30 mouse cellular contexts compared by ENCODE assay signal in genomic region chr3:57957352-57957751, GRCm38 (mm10).
DNase-seq lines count a peak whose midpoint lies in the region; ATAC-seq and TF ChIP-seq lines count a peak whose summit lies in the region.
"Had no signal": no experiment of that assay in that cellular context is flagged by ENCODE, and none has a peak within 500 bp of the region (broad histone marks: within the 10 kb centered on the region; RNA-seq: fewer than 3 reads in every experiment).

No protein-coding gene starts in this region.

- no peak for TF ChIP-seq CTCF in forebrain, postnatal 0 days (IDR thresholded peaks at IDR 0.05; ENCODE audit: low read depth)

- no peak overlapping the region for H3K4me3 ChIP-seq in forebrain, postnatal 0 days (ENCODE audit: low read depth, low read length)
- H3K4me3 ChIP-seq in forebrain, embryonic 10.5 days = no peak overlapping the region
- H3K4me3 ChIP-seq in neural tube, embryonic 15.5 days (replicated peaks) = no peak overlapping the region
- H3K4me3 ChIP-seq in midbrain, embryonic 16.5 days (ENCODE audit: low read depth, low read length) = no peak overlapping the region
- H3K4me3 ChIP-seq: erythroblast, embryonic 14.5 days; heart, embryonic 12.5 days; hindbrain, embryonic 15.5 days; limb, embryonic 13.5 days; lung, embryonic 15.5 days had no signal

- H3K27me3 ChIP-seq in forebrain, postnatal 0 days (ENCODE audit: insufficient read depth, low read length) = no peaks in the 10 kb centered on the region
- no peaks in the 10 kb centered on the region for H3K27me3 ChIP-seq in forebrain, embryonic 10.5 days (ENCODE audit: poor library complexity, severe bottlenecking)
- no peaks in the 10 kb centered on the region for H3K27me3 ChIP-seq in neural tube, embryonic 15.5 days (replicated peaks)
- H3K27me3 ChIP-seq in midbrain, embryonic 16.5 days (ENCODE audit: control insufficient read depth, insufficient read depth, low read depth, low read length) = no peaks in the 10 kb centered on the region
- H3K27me3 ChIP-seq: heart, embryonic 12.5 days; hindbrain, embryonic 15.5 days; limb, embryonic 13.5 days; lung, embryonic 15.5 days had no signal

- H3K9ac ChIP-seq in forebrain, postnatal 0 days = no peak overlapping the region
- no peak overlapping the region for H3K9ac ChIP-seq in neural tube, embryonic 15.5 days (replicated peaks)
- H3K9ac ChIP-seq in midbrain, embryonic 16.5 days (ENCODE audit: low read depth, low read length) = no peak overlapping the region
- H3K9ac ChIP-seq: heart, embryonic 12.5 days; hindbrain, embryonic 15.5 days; limb, embryonic 13.5 days; lung, embryonic 15.5 days had no signal

- no peak overlapping the region for H3K27ac ChIP-seq in forebrain, postnatal 0 days (ENCODE audit: low read depth, low read length)
- H3K27ac ChIP-seq in forebrain, embryonic 10.5 days = no peak overlapping the region
- no peak overlapping the region for H3K27ac ChIP-seq in neural tube, embryonic 15.5 days (replicated peaks)
- no peak overlapping the region for H3K27ac ChIP-seq in midbrain, embryonic 16.5 days (ENCODE audit: low read length)
- H3K27ac ChIP-seq: hindbrain, embryonic 15.5 days; kidney, postnatal 0 days; limb, embryonic 13.5 days; lung, embryonic 15.5 days had no signal

- DNase-seq in forebrain, postnatal 0 days = peak; percentile 10
- no peak for DNase-seq in forebrain, embryonic 10.5 days (ENCODE audit: extremely low spot score, low spot score)
- DNase-seq in neural tube, embryonic 10.5 days (ENCODE audit: extremely low spot score, low spot score) = no peak
- DNase-seq in fat pad, adult 2 months (ENCODE audit: extremely low read depth, low read depth, low spot score) = peak; percentile 14
- DNase-seq in yolk sac, embryonic 10.5 days (ENCODE audit: low spot score) = no peak
- DNase-seq in embryo, embryonic 10.5 days (ENCODE audit: low spot score) = no peak
- DNase-seq: adrenal gland, adult 8-10 months; cerebellum, adult 11 months; cerebellum, adult 9-10 months; gastrocnemius, postnatal 10 days; heart, adult 18-20 months; heart, postnatal 4 days; kidney, adult 8-10 months; kidney, postnatal 4 days; right cerebral cortex, adult 18-20 months; right cerebral cortex, postnatal 4 days; thymus, adult 2 months; thymus, postnatal 36 days had no signal

- 79% methylated on average over 4 of the region's 4 CpGs for WGBS in forebrain, postnatal 0 days
- WGBS in forebrain, embryonic 10.5 days = 90% methylated on average over 4 of the region's 4 CpGs
- 79% methylated on average over 4 of the region's 4 CpGs for WGBS in neural tube, embryonic 15.5 days
- 69% methylated on average over 4 of the region's 4 CpGs for WGBS in midbrain, embryonic 16.5 days

- no peaks in the 10 kb centered on the region for H3K9me3 ChIP-seq in forebrain, postnatal 0 days (ENCODE audit: low read length)
- H3K9me3 ChIP-seq in forebrain, embryonic 10.5 days = no peaks in the 10 kb centered on the region; the same call in 1 of the 2 replicates
- peaks cover 4% of the 10 kb centered on the region; the same call in 1 of the 2 replicates for H3K9me3 ChIP-seq in neural tube, embryonic 15.5 days (replicated peaks)
- peaks cover 3% of the 10 kb centered on the region; the same call in 1 of the 2 replicates for H3K9me3 ChIP-seq in midbrain, embryonic 16.5 days (replicated peaks; ENCODE audit: control insufficient read depth, low read length, poor library complexity, severe bottlenecking)
- H3K9me3 ChIP-seq: hindbrain, embryonic 15.5 days; limb, embryonic 13.5 days; lung, embryonic 15.5 days had no signal

- no peaks in the 10 kb centered on the region for H3K4me1 ChIP-seq in forebrain, postnatal 0 days (ENCODE audit: insufficient read depth)
- H3K4me1 ChIP-seq in forebrain, embryonic 10.5 days = peaks cover 6% of the 10 kb centered on the region; the same call in 1 of the 2 replicates
- H3K4me1 ChIP-seq in neural tube, embryonic 15.5 days = no peaks in the 10 kb centered on the region
- no peaks in the 10 kb centered on the region for H3K4me1 ChIP-seq in midbrain, embryonic 16.5 days (ENCODE audit: control insufficient read depth, insufficient read depth, low read length)
- H3K4me1 ChIP-seq: hindbrain, embryonic 15.5 days; limb, embryonic 13.5 days; lung, embryonic 15.5 days had no signal

- peak; percentile 64 for ATAC-seq in forebrain, postnatal 0 days
- 0 out of 2 replicates have a peak, but pooled peaks have one; percentile 45 for ATAC-seq in neural tube, embryonic 15.5 days (ENCODE audit: low FRiP score)
- ATAC-seq in midbrain, embryonic 16.5 days = peak; percentile 76
- ATAC-seq: activated CD4-positive, CD25-positive, alpha-beta regulatory T cell, adult 4 months; CD4-positive, CD25-positive, alpha-beta regulatory T cell, adult 4 months; intestine, embryonic 16.5 days had no signal

- no peaks in the 10 kb centered on the region for H3K36me3 ChIP-seq in forebrain, postnatal 0 days (ENCODE audit: insufficient read depth)
- no peaks in the 10 kb centered on the region for H3K36me3 ChIP-seq in forebrain, embryonic 10.5 days (replicated peaks)
- no peaks in the 10 kb centered on the region for H3K36me3 ChIP-seq in neural tube, embryonic 15.5 days
- no peaks in the 10 kb centered on the region for H3K36me3 ChIP-seq in midbrain, embryonic 16.5 days (ENCODE audit: control insufficient read depth, insufficient read depth, low read length)
- H3K36me3 ChIP-seq: heart, embryonic 12.5 days; hindbrain, embryonic 15.5 days; limb, embryonic 13.5 days; lung, embryonic 15.5 days had no signal

- no peak overlapping the region for H3K4me2 ChIP-seq in forebrain, postnatal 0 days (ENCODE audit: low read depth)
- H3K4me2 ChIP-seq in neural tube, embryonic 15.5 days = no peak overlapping the region
- no peak overlapping the region for H3K4me2 ChIP-seq in midbrain, embryonic 16.5 days (ENCODE audit: low read length)
- H3K4me2 ChIP-seq: heart, embryonic 12.5 days; hindbrain, embryonic 15.5 days; limb, embryonic 13.5 days; liver, embryonic 11.5 days; lung, embryonic 15.5 days had no signal

Comparison
In these comparisons a context has a peak if more than half of its experiments do, and no peak if none do; other contexts are left out.
1. DNase-seq: peak in forebrain, postnatal 0 days (single experiment) and fat pad, adult 2 months (single experiment); none in forebrain, embryonic 10.5 days (single experiment), neural tube, embryonic 10.5 days (single experiment), yolk sac, embryonic 10.5 days (single experiment) and embryo, embryonic 10.5 days (single experiment).
2. Peak in every context shown above with its lines, with median percentiles within 50 percentile points of each other: ATAC-seq.